In genomic region chr8:124752325-124752862, GRCm38 (mm10) we compare ENCODE assay signal across 1 mouse cellular context.
TF ChIP-seq lines count a peak whose summit lies in the region.

No protein-coding gene starts in this region.

TF ChIP-seq in CH12.LX, 34 proteins besides CTCF, POLR2A, EP300 and RAD21 (continued from another document):
- 0 out of 2 replicates have a peak, but pooled peaks have one; percentile 42 for TF ChIP-seq RCOR1 (conservative IDR thresholded peaks at IDR 0.05; ENCODE audit: low read depth, low read length)
- no peak for TF ChIP-seq GABPA (IDR thresholded peaks at IDR 0.05; ENCODE audit: insufficient replicate concordance, low read depth, low read length)
- TF ChIP-seq NRF1 (IDR thresholded peaks at IDR 0.05; ENCODE audit: low read depth, low read length) = 0 out of 2 replicates have a peak, but pooled peaks have one; percentile 3
- TF ChIP-seq ZC3H11A (IDR thresholded peaks at IDR 0.05; ENCODE audit: low read depth, low read length) = no peak
- peak; percentile 74 for TF ChIP-seq ETS1 (conservative IDR thresholded peaks at IDR 0.05; ENCODE audit: low read depth, low read length)
- TF ChIP-seq BHLHE40 (IDR thresholded peaks at IDR 0.05; ENCODE audit: low read depth, low read length) = peak; percentile 94
